In genomic region chr17:44422161-44422560, GRCm38 (mm10) we compare ENCODE assay signal across 30 mouse cellular contexts.
DNase-seq lines count a peak whose midpoint lies in the region; ATAC-seq and TF ChIP-seq lines count a peak whose summit lies in the region.
"Had no signal": no experiment of that assay in that cellular context is flagged by ENCODE, and none has a peak within 500 bp of the region (broad histone marks: within the 10 kb centered on the region; RNA-seq: fewer than 3 reads in every experiment).

No protein-coding gene starts in this region.

- H3K4me2 ChIP-seq in lung, postnatal 0 days (replicated peaks; ENCODE audit: low read depth, low read length) = no peak overlapping the region
- no peak overlapping the region for H3K4me2 ChIP-seq in embryonic facial prominence, embryonic 12.5 days (replicated peaks)
- no peak overlapping the region for H3K4me2 ChIP-seq in liver, postnatal 0 days (ENCODE audit: low read depth, low read length)
- H3K4me2 ChIP-seq: forebrain, embryonic 12.5 days; heart, embryonic 15.5 days; hindbrain, embryonic 12.5 days; intestine, embryonic 15.5 days; limb, embryonic 15.5 days; liver, embryonic 13.5 days; midbrain, embryonic 15.5 days; stomach, embryonic 15.5 days had no signal

- no peak for TF ChIP-seq CTCF in lung, postnatal 0 days (IDR thresholded peaks at IDR 0.05)
- no peak for TF ChIP-seq CTCF in liver, postnatal 0 days (IDR thresholded peaks at IDR 0.05; ENCODE audit: low read depth)

- H3K9ac ChIP-seq in lung, postnatal 0 days (replicated peaks; ENCODE audit: low read depth) = no peak overlapping the region
- no peak overlapping the region for H3K9ac ChIP-seq in embryonic facial prominence, embryonic 12.5 days
- no peak overlapping the region for H3K9ac ChIP-seq in liver, postnatal 0 days (replicated peaks)
- H3K9ac ChIP-seq: forebrain, embryonic 12.5 days; forebrain, postnatal 0 days; heart, embryonic 15.5 days; hindbrain, embryonic 12.5 days; intestine, embryonic 15.5 days; limb, embryonic 15.5 days; liver, embryonic 13.5 days; midbrain, embryonic 15.5 days; stomach, embryonic 15.5 days had no signal

- no peak overlapping the region for H3K4me3 ChIP-seq in lung, postnatal 0 days (ENCODE audit: low read depth, low read length)
- H3K4me3 ChIP-seq in embryonic facial prominence, embryonic 12.5 days = no peak overlapping the region
- no peak overlapping the region for H3K4me3 ChIP-seq in liver, postnatal 0 days (ENCODE audit: low read depth, low read length)
- H3K4me3 ChIP-seq: forebrain, embryonic 12.5 days; heart, embryonic 10.5 days; heart, embryonic 15.5 days; hindbrain, embryonic 12.5 days; intestine, embryonic 15.5 days; limb, embryonic 15.5 days; liver, embryonic 13.5 days; midbrain, embryonic 10.5 days; midbrain, embryonic 15.5 days; stomach, embryonic 15.5 days had no signal

- H3K27me3 ChIP-seq in lung, postnatal 0 days (replicated peaks; ENCODE audit: insufficient read depth, low read length) = no peaks in the 10 kb centered on the region
- H3K27me3 ChIP-seq in embryonic facial prominence, embryonic 12.5 days = no peaks in the 10 kb centered on the region
- H3K27me3 ChIP-seq in liver, postnatal 0 days (ENCODE audit: insufficient read depth, low read length) = no peaks in the 10 kb centered on the region
- H3K27me3 ChIP-seq: forebrain, embryonic 12.5 days; heart, embryonic 15.5 days; hindbrain, embryonic 12.5 days; intestine, embryonic 15.5 days; liver, embryonic 13.5 days; midbrain, embryonic 15.5 days; stomach, embryonic 15.5 days had no signal

- no peak for TF ChIP-seq EP300 in lung, postnatal 0 days (IDR thresholded peaks at IDR 0.05)
- TF ChIP-seq EP300 in liver, postnatal 0 days (IDR thresholded peaks at IDR 0.05; ENCODE audit: low read depth) = no peak

- H3K27ac ChIP-seq in lung, postnatal 0 days (ENCODE audit: low read length) = no peak overlapping the region
- H3K27ac ChIP-seq in embryonic facial prominence, embryonic 12.5 days = peak overlapping the region; percentile 23; the same call in 1 of the 2 replicates
- no peak overlapping the region for H3K27ac ChIP-seq in liver, postnatal 0 days (ENCODE audit: low read depth)
- H3K27ac ChIP-seq: forebrain, embryonic 12.5 days; heart, embryonic 10.5 days; heart, embryonic 15.5 days; hindbrain, embryonic 12.5 days; hindbrain, postnatal 0 days; intestine, embryonic 15.5 days; limb, embryonic 15.5 days; liver, embryonic 13.5 days; midbrain, embryonic 10.5 days; midbrain, embryonic 15.5 days; stomach, embryonic 15.5 days had no signal

- H3K9me3 ChIP-seq in lung, postnatal 0 days (ENCODE audit: low read length) = no peaks in the 10 kb centered on the region
- no peaks in the 10 kb centered on the region for H3K9me3 ChIP-seq in embryonic facial prominence, embryonic 12.5 days
- H3K9me3 ChIP-seq in liver, postnatal 0 days (ENCODE audit: low read length) = no peaks in the 10 kb centered on the region
- H3K9me3 ChIP-seq: forebrain, embryonic 12.5 days; heart, embryonic 10.5 days; heart, embryonic 15.5 days; hindbrain, embryonic 12.5 days; intestine, embryonic 15.5 days; limb, embryonic 15.5 days; liver, embryonic 13.5 days; midbrain, embryonic 10.5 days; midbrain, embryonic 15.5 days; stomach, embryonic 15.5 days had no signal

- no peak for ATAC-seq in lung, postnatal 0 days
- no peak for ATAC-seq in embryonic facial prominence, embryonic 12.5 days (ENCODE audit: insufficient number of reproducible peaks, insufficient read depth, low FRiP score, low TSS enrichment)
- ATAC-seq in liver, postnatal 0 days = no peak
- ATAC-seq: CD4-positive, CD25-positive, alpha-beta regulatory T cell, adult 4 months; forebrain, postnatal 0 days; hindbrain, postnatal 0 days; intestine, embryonic 15.5 days; midbrain, embryonic 15.5 days had no signal

- intact Hi-C loops in heart, postnatal 25 days (cut with DNase I) = no loop called here

- DNase-seq in heart, adult 11 months = peak; percentile 50
- DNase-seq in heart, postnatal 25 days (ENCODE audit: low spot score) = no peak
- peak; percentile 4 for DNase-seq in lung, postnatal 0 days (ENCODE audit: low spot score)
- DNase-seq in lung, postnatal 10 days = no peak
- DNase-seq in liver, postnatal 0 days = no peak
- DNase-seq in ovary, adult 18-20 months (ENCODE audit: low spot score) = no peak
- DNase-seq: adrenal gland, postnatal 14 days; cerebellum, adult 2 months; cerebellum, postnatal 14 days; forebrain, postnatal 0 days; gastrocnemius, postnatal 10 days; heart, postnatal 36 days; kidney, adult 2 months; kidney, postnatal 36 days; layer of hippocampus, postnatal 36 days; liver, embryonic 13.5 days; lung, adult 2 months; thymus, postnatal 14 days had no signal

- 63% methylated on average over 2 of the region's 2 CpGs for WGBS in lung, postnatal 0 days
- 53% methylated on average over 2 of the region's 2 CpGs for WGBS in embryonic facial prominence, embryonic 12.5 days
- WGBS in liver, postnatal 0 days (ENCODE audit: insufficient replicate concordance) = 81% methylated on average over 2 of the region's 2 CpGs

- H3K4me1 ChIP-seq in lung, postnatal 0 days (ENCODE audit: insufficient read depth, low read depth, low read length) = no peaks in the 10 kb centered on the region
- peaks cover 34% of the 10 kb centered on the region for H3K4me1 ChIP-seq in embryonic facial prominence, embryonic 12.5 days
- H3K4me1 ChIP-seq in liver, postnatal 0 days (ENCODE audit: insufficient read depth) = no peaks in the 10 kb centered on the region
- H3K4me1 ChIP-seq: forebrain, embryonic 12.5 days; heart, embryonic 10.5 days; heart, embryonic 15.5 days; hindbrain, embryonic 12.5 days; liver, embryonic 13.5 days; midbrain, embryonic 10.5 days; midbrain, embryonic 15.5 days; stomach, embryonic 15.5 days had no signal

- no peaks in the 10 kb centered on the region for H3K36me3 ChIP-seq in lung, postnatal 0 days (ENCODE audit: insufficient read depth, low read length)
- no peaks in the 10 kb centered on the region for H3K36me3 ChIP-seq in embryonic facial prominence, embryonic 12.5 days
- H3K36me3 ChIP-seq in liver, postnatal 0 days (replicated peaks; ENCODE audit: insufficient read depth, low read length) = no peaks in the 10 kb centered on the region
- H3K36me3 ChIP-seq: forebrain, embryonic 12.5 days; heart, embryonic 10.5 days; heart, embryonic 15.5 days; hindbrain, embryonic 12.5 days; intestine, embryonic 15.5 days; limb, embryonic 15.5 days; liver, embryonic 13.5 days; midbrain, embryonic 10.5 days; midbrain, embryonic 15.5 days; stomach, embryonic 15.5 days had no signal

Comparison
In these comparisons a context has a peak if more than half of its experiments do, and no peak if none do; other contexts are left out.
1. DNase-seq: peak in heart, adult 11 months (single experiment) and lung, postnatal 0 days (single experiment); none in heart, postnatal 25 days (single experiment), lung, postnatal 10 days (single experiment), liver, postnatal 0 days (single experiment) and ovary, adult 18-20 months (single experiment).